Mouse (Mus musculus): ENCODE measurements at regions not wholly inside any gene's neighbourhood (a gene's known extent, or its start where the extent isn't known, plus 50 kb on each side); places are given as distances from the start of the nearest gene placed in this dataset.

- TF ChIP-seq POLR2A (IDR thresholded peaks at IDR 0.05; ENCODE audit: borderline replicate concordance, insufficient read depth, low read length): no peak
- TF ChIP-seq CTCF (IDR thresholded peaks at IDR 0.05; ENCODE audit: borderline replicate concordance, insufficient read depth, low read depth, low read length): no peak
Measured at GRCm38 (mm10) chr6:67913903-67914302, 378.3 kb upstream of the Tacstd2 start.
